Mouse (Mus musculus): ENCODE measurements around the gene Bricd5. TPM values are rescaled to one million over a fixed set of nuclear protein-coding genes. Genes with fewer than 3 reads are reported as not detected.

Gene Bricd5
- polyA plus RNA-seq, 1 experiment = not detected

GRCm38 (mm10) chr17:24461580-24461979 lies 12.1 kb upstream of the Bricd5 start:
- H3K27ac ChIP-seq (ENCODE audit: insufficient read depth, low read depth, low read length) = no peak overlapping the region
- TF ChIP-seq POLR2A (IDR thresholded peaks at IDR 0.05; ENCODE audit: borderline replicate concordance, low read depth, low read length) (no peak), CTCF (IDR thresholded peaks at IDR 0.05; ENCODE audit: low read depth, low read length) (no peak)
- 0 out of 2 replicates have a peak, but pooled peaks cover 3% of the 10 kb centered on the region for H3K4me1 ChIP-seq (ENCODE audit: control insufficient read depth, insufficient read depth, low read length)
- H3K4me3 ChIP-seq (ENCODE audit: insufficient read depth, low read length) = no peak overlapping the region

- no peak for TF ChIP-seq CTCF (IDR thresholded peaks at IDR 0.05; ENCODE audit: low read depth, low read length)
- no peak for TF ChIP-seq POLR2A (IDR thresholded peaks at IDR 0.05; ENCODE audit: borderline replicate concordance, low read depth, low read length)
- 0 out of 2 replicates have a peak, but pooled peaks cover 3% of the 10 kb centered on the region for H3K4me1 ChIP-seq (ENCODE audit: control insufficient read depth, insufficient read depth, low read length)
- H3K4me3 ChIP-seq (ENCODE audit: insufficient read depth, low read length) = no peak overlapping the region
Measured at GRCm38 (mm10) chr17:24462932-24463331, 10.8 kb upstream of the Bricd5 start.

GRCm38 (mm10) chr17:24463374-24464133 lies 10.1 kb upstream of the Bricd5 start:
- H3K27ac ChIP-seq (ENCODE audit: insufficient read depth, low read depth, low read length) = no peak overlapping the region
- H3K4me3 ChIP-seq (ENCODE audit: insufficient read depth, low read length) = no peak overlapping the region
- 0 out of 2 replicates have a peak, but pooled peaks cover 3% of the 10 kb centered on the region for H3K4me1 ChIP-seq (ENCODE audit: control insufficient read depth, insufficient read depth, low read length)
- TF ChIP-seq CTCF (IDR thresholded peaks at IDR 0.05; ENCODE audit: low read depth, low read length) (no peak), POLR2A (IDR thresholded peaks at IDR 0.05; ENCODE audit: borderline replicate concordance, low read depth, low read length) (no peak)

More at GRCm38 (mm10) chr17:24462932-24463331, 10.8 kb upstream of the Bricd5 start:
- no peak overlapping the region for H3K27ac ChIP-seq (ENCODE audit: insufficient read depth, low read depth, low read length)

- no peak overlapping the region for H3K4me3 ChIP-seq (ENCODE audit: insufficient read depth, low read length)
- TF ChIP-seq CTCF (IDR thresholded peaks at IDR 0.05; ENCODE audit: low read depth, low read length) (no peak), POLR2A (IDR thresholded peaks at IDR 0.05; ENCODE audit: borderline replicate concordance, low read depth, low read length) (no peak)
- peaks cover 14% of the 10 kb centered on the region for H3K4me1 ChIP-seq (ENCODE audit: control insufficient read depth, insufficient read depth, low read length)
- no peak overlapping the region for H3K27ac ChIP-seq (ENCODE audit: insufficient read depth, low read depth, low read length)
Measured at GRCm38 (mm10) chr17:24468636-24469246, 4.9 kb upstream of the Bricd5 start.

GRCm38 (mm10) chr17:24469336-24469909 lies 4.3 kb upstream of the Bricd5 start:
- Histone ChIP-seq H3K4me1 (ENCODE audit: control insufficient read depth, insufficient read depth, low read length) (peaks cover 14% of the 10 kb centered on the region), H3K4me3 (ENCODE audit: insufficient read depth, low read length) (peak overlapping the region; percentile 78), H3K27ac (ENCODE audit: insufficient read depth, low read depth, low read length) (peak overlapping the region; percentile 69)
- no peak for TF ChIP-seq POLR2A (IDR thresholded peaks at IDR 0.05; ENCODE audit: borderline replicate concordance, low read depth, low read length)
- no peak for TF ChIP-seq CTCF (IDR thresholded peaks at IDR 0.05; ENCODE audit: low read depth, low read length)

GRCm38 (mm10) chr17:24469910-24470602 lies 3.6 kb upstream of the Bricd5 start, which contains the start of the genes E4f1 and Pgp:
TSS of gene E4f1 (minus strand) at chr17:24470313.
TSS of gene Pgp (plus strand) at chr17:24470392.
- H3K4me1 ChIP-seq (ENCODE audit: control insufficient read depth, insufficient read depth, low read length) = peaks cover 14% of the 10 kb centered on the region
- peak within 1 kb of the TSS; percentile 78 for H3K4me3 ChIP-seq (ENCODE audit: insufficient read depth, low read length)
- TF ChIP-seq CTCF (IDR thresholded peaks at IDR 0.05; ENCODE audit: low read depth, low read length) = no peak
- TF ChIP-seq POLR2A (IDR thresholded peaks at IDR 0.05; ENCODE audit: borderline replicate concordance, low read depth, low read length) = no peak
- peak within 1 kb of the TSS; percentile 69 for H3K27ac ChIP-seq (ENCODE audit: insufficient read depth, low read depth, low read length)

- Histone ChIP-seq H3K4me1 (ENCODE audit: control insufficient read depth, insufficient read depth, low read length) (peaks cover 14% of the 10 kb centered on the region), H3K27ac (ENCODE audit: insufficient read depth, low read depth, low read length) (peak overlapping the region; percentile 22; the same call in 1 of the 2 replicates), H3K4me3 (ENCODE audit: insufficient read depth, low read length) (peak overlapping the region; percentile 78)
- TF ChIP-seq POLR2A (IDR thresholded peaks at IDR 0.05; ENCODE audit: borderline replicate concordance, low read depth, low read length) = no peak
- no peak for TF ChIP-seq CTCF (IDR thresholded peaks at IDR 0.05; ENCODE audit: low read depth, low read length)
Measured at GRCm38 (mm10) chr17:24470701-24471527, 2.8 kb upstream of the Bricd5 start.

GRCm38 (mm10) chr17:24472512-24472911 lies 1.2 kb upstream of the Bricd5 start:
- Histone ChIP-seq H3K4me3 (ENCODE audit: insufficient read depth, low read length) (no peak overlapping the region), H3K4me1 (ENCODE audit: control insufficient read depth, insufficient read depth, low read length) (peaks cover 15% of the 10 kb centered on the region), H3K27ac (ENCODE audit: insufficient read depth, low read depth, low read length) (no peak overlapping the region)
- TF ChIP-seq POLR2A (IDR thresholded peaks at IDR 0.05; ENCODE audit: borderline replicate concordance, low read depth, low read length) (no peak), CTCF (IDR thresholded peaks at IDR 0.05; ENCODE audit: low read depth, low read length) (no peak)

GRCm38 (mm10) chr17:24474557-24474956 lies 873 bp downstream of the Bricd5 start:
- Histone ChIP-seq H3K4me3 (ENCODE audit: insufficient read depth, low read length) (no peak overlapping the region), H3K27ac (ENCODE audit: insufficient read depth, low read depth, low read length) (no peak overlapping the region), H3K4me1 (ENCODE audit: control insufficient read depth, insufficient read depth, low read length) (peaks cover 23% of the 10 kb centered on the region)
- TF ChIP-seq POLR2A (IDR thresholded peaks at IDR 0.05; ENCODE audit: borderline replicate concordance, low read depth, low read length) (no peak), CTCF (IDR thresholded peaks at IDR 0.05; ENCODE audit: low read depth, low read length) (no peak)

All from bone marrow macrophage, adult 2 months (primary cell).